Mouse (Mus musculus): ENCODE measurements around the gene Gm42715. TPM values are rescaled to one million over a fixed set of nuclear protein-coding genes. Genes with fewer than 3 reads are reported as not detected.

The Gm42715 gene
- total and polyA plus RNA-seq, 2 experiments, result 4.6 to 7.5 TPM

GRCm38 (mm10) chr7:127515846-127516245 is 3.5 kb upstream of the Gm42715 start:
- H3K79me2 ChIP-seq (ENCODE audit: control insufficient read depth, insufficient read depth, low read length), result peaks cover 14% of the 10 kb centered on the region; the same call in 1 of the 2 replicates
- H3K27me3 ChIP-seq (ENCODE audit: control insufficient read depth, insufficient read depth, low read length), result no peaks in the 10 kb centered on the region
- peaks cover 8% of the 10 kb centered on the region for H3K4me1 ChIP-seq (ENCODE audit: control insufficient read depth, insufficient read depth, low read length)
- H3K9ac ChIP-seq (ENCODE audit: low read depth, low read length), result no peak overlapping the region
- no peak for DNase-seq (ENCODE audit: extremely low read depth, low read depth, low spot score)
- TF ChIP-seq CTCF (IDR thresholded peaks at IDR 0.05; ENCODE audit: low read depth, low read length) (no peak), POLR2A (IDR thresholded peaks at IDR 0.05; ENCODE audit: extremely low read depth, insufficient read depth, low read length) (no peak)
- H3K36me3 ChIP-seq (ENCODE audit: control insufficient read depth, insufficient read depth, low read length), result peaks cover 44% of the 10 kb centered on the region
- no peak overlapping the region for H3K27ac ChIP-seq (replicated peaks; ENCODE audit: insufficient read depth, low read depth, low read length)
- no peak overlapping the region for H3K4me3 ChIP-seq (ENCODE audit: insufficient read depth, low read depth, low read length)
- WGBS, result 72% methylated on average over 7 of the region's 7 CpGs

- Histone ChIP-seq H3K27me3 (ENCODE audit: control insufficient read depth, insufficient read depth, low read length) (no peaks in the 10 kb centered on the region), H3K36me3 (ENCODE audit: control insufficient read depth, insufficient read depth, low read length) (peaks cover 49% of the 10 kb centered on the region), H3K4me3 (ENCODE audit: insufficient read depth, low read depth, low read length) (no peak overlapping the region), H3K27ac (replicated peaks; ENCODE audit: insufficient read depth, low read depth, low read length) (no peak overlapping the region), H3K4me1 (ENCODE audit: control insufficient read depth, insufficient read depth, low read length) (peaks cover 8% of the 10 kb centered on the region), H3K79me2 (ENCODE audit: control insufficient read depth, insufficient read depth, low read length) (peaks cover 14% of the 10 kb centered on the region; the same call in 1 of the 2 replicates), H3K9ac (ENCODE audit: low read depth, low read length) (no peak overlapping the region)
- 93% methylated on average over 6 of the region's 7 CpGs for WGBS
- TF ChIP-seq CTCF (IDR thresholded peaks at IDR 0.05; ENCODE audit: low read depth, low read length) (no peak), POLR2A (IDR thresholded peaks at IDR 0.05; ENCODE audit: extremely low read depth, insufficient read depth, low read length) (no peak)
- no peak for DNase-seq (ENCODE audit: extremely low read depth, low read depth, low spot score)
Measured at GRCm38 (mm10) chr7:127516344-127516743, 3.0 kb upstream of the Gm42715 start.

DNA sequence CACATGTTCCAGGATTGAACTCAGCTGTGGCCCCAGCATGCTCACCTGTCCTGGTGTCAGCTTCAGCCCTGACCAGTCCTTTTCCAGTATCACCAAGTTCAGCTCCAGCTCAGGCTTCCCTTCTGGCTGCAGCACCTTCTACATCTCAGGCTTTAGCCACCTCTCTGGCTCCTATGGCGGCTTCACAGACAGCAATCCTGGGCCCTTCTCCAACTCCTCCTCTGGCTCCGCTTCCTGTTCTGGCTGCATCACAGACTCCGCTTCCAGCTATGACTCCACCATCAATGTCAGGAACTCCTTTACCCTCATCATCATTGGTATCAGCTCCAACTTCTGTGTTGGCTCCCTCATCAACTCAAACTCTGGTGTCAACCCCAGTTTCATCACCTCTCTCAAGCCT is 22.3 kb downstream of the Gm42715 start:
- Histone ChIP-seq H3K36me3 (ENCODE audit: control insufficient read depth, insufficient read depth, low read length) (peaks cover 82% of the 10 kb centered on the region), H3K27me3 (ENCODE audit: control insufficient read depth, insufficient read depth, low read length) (no peaks in the 10 kb centered on the region), H3K27ac (replicated peaks; ENCODE audit: insufficient read depth, low read depth, low read length) (no peak overlapping the region), H3K79me2 (ENCODE audit: control insufficient read depth, insufficient read depth, low read length) (no peaks in the 10 kb centered on the region), H3K9ac (ENCODE audit: low read depth, low read length) (no peak overlapping the region), H3K4me1 (ENCODE audit: control insufficient read depth, insufficient read depth, low read length) (no peaks in the 10 kb centered on the region), H3K4me3 (ENCODE audit: insufficient read depth, low read depth, low read length) (no peak overlapping the region)
- no peak for TF ChIP-seq POLR2A (IDR thresholded peaks at IDR 0.05; ENCODE audit: extremely low read depth, insufficient read depth, low read length)
- TF ChIP-seq CTCF (IDR thresholded peaks at IDR 0.05; ENCODE audit: low read depth, low read length), result no peak
- no peak for DNase-seq (ENCODE audit: extremely low read depth, low read depth, low spot score)
- WGBS, result 83% methylated on average over 3 of the region's 3 CpGs

GRCm38 (mm10) chr7:127549116-127549835 is 29.9 kb downstream of the Gm42715 start:
- Histone ChIP-seq H3K9ac (ENCODE audit: low read depth, low read length) (no peak overlapping the region), H3K36me3 (ENCODE audit: control insufficient read depth, insufficient read depth, low read length) (peaks cover 51% of the 10 kb centered on the region), H3K27me3 (ENCODE audit: control insufficient read depth, insufficient read depth, low read length) (no peaks in the 10 kb centered on the region), H3K4me3 (ENCODE audit: insufficient read depth, low read depth, low read length) (no peak overlapping the region), H3K27ac (replicated peaks; ENCODE audit: insufficient read depth, low read depth, low read length) (0 out of 2 replicates have a peak overlapping the region, but pooled peaks have one; percentile 28), H3K79me2 (ENCODE audit: control insufficient read depth, insufficient read depth, low read length) (no peaks in the 10 kb centered on the region), H3K4me1 (ENCODE audit: control insufficient read depth, insufficient read depth, low read length) (peaks cover 3% of the 10 kb centered on the region; the same call in 1 of the 2 replicates)
- TF ChIP-seq POLR2A (IDR thresholded peaks at IDR 0.05; ENCODE audit: extremely low read depth, insufficient read depth, low read length) (no peak), CTCF (IDR thresholded peaks at IDR 0.05; ENCODE audit: low read depth, low read length) (no peak)
- peak; percentile 82 for DNase-seq (ENCODE audit: extremely low read depth, low read depth, low spot score)
- WGBS, result 39% methylated on average over 15 of the region's 15 CpGs

GRCm38 (mm10) chr7:127551558-127551957 is 32.2 kb downstream of the Gm42715 start:
- H3K36me3 ChIP-seq (ENCODE audit: control insufficient read depth, insufficient read depth, low read length), result peaks cover 60% of the 10 kb centered on the region

DNA sequence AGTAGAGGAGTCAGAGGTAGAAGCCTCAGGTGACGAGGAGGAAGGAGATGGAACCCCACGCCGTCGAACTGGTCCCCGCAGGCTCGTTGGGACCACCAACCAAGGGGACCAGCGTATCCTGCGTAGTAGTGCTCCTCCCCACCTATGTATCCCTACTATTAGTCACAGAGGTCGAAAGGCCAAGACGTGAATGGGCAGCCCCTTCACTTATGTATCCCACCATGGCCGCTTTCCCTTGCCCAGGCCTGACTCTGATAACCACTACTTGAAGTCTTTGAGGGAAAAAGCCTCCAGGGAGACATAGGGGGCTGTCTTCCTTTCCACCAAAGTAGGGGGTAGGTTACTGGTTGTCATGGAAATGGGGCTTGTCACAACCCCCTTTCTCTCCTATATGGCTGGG is 41.2 kb downstream of the Gm42715 start:
- Histone ChIP-seq H3K79me2 (ENCODE audit: control insufficient read depth, insufficient read depth, low read length) (no peaks in the 10 kb centered on the region), H3K36me3 (ENCODE audit: control insufficient read depth, insufficient read depth, low read length) (peaks cover 46% of the 10 kb centered on the region), H3K4me1 (ENCODE audit: control insufficient read depth, insufficient read depth, low read length) (no peaks in the 10 kb centered on the region), H3K4me3 (ENCODE audit: insufficient read depth, low read depth, low read length) (no peak overlapping the region), H3K27ac (replicated peaks; ENCODE audit: insufficient read depth, low read depth, low read length) (no peak overlapping the region), H3K27me3 (ENCODE audit: control insufficient read depth, insufficient read depth, low read length) (no peaks in the 10 kb centered on the region), H3K9ac (ENCODE audit: low read depth, low read length) (no peak overlapping the region)
- whole genome bisulfite sequencing, result 96% methylated on average over 11 of the region's 11 CpGs
- TF ChIP-seq CTCF (IDR thresholded peaks at IDR 0.05; ENCODE audit: low read depth, low read length) (no peak), POLR2A (IDR thresholded peaks at IDR 0.05; ENCODE audit: extremely low read depth, insufficient read depth, low read length) (no peak)
- DNase-seq (ENCODE audit: extremely low read depth, low read depth, low spot score), result no peak

More at GRCm38 (mm10) chr7:127551558-127551957, 32.2 kb downstream of the Gm42715 start:
- Histone ChIP-seq H3K4me3 (ENCODE audit: insufficient read depth, low read depth, low read length) (no peak overlapping the region), H3K79me2 (ENCODE audit: control insufficient read depth, insufficient read depth, low read length) (no peaks in the 10 kb centered on the region), H3K27ac (replicated peaks; ENCODE audit: insufficient read depth, low read depth, low read length) (no peak overlapping the region), H3K4me1 (ENCODE audit: control insufficient read depth, insufficient read depth, low read length) (peaks cover 3% of the 10 kb centered on the region; the same call in 1 of the 2 replicates), H3K9ac (ENCODE audit: low read depth, low read length) (no peak overlapping the region), H3K27me3 (ENCODE audit: control insufficient read depth, insufficient read depth, low read length) (no peaks in the 10 kb centered on the region)
- TF ChIP-seq POLR2A (IDR thresholded peaks at IDR 0.05; ENCODE audit: extremely low read depth, insufficient read depth, low read length) (no peak), CTCF (IDR thresholded peaks at IDR 0.05; ENCODE audit: low read depth, low read length) (no peak)
- WGBS, result 27% methylated on average over 8 of the region's 8 CpGs
- peak; percentile 76 for DNase-seq (ENCODE audit: extremely low read depth, low read depth, low spot score)
